Mouse (Mus musculus): ENCODE data around the gene 2610021A01Rik. TPM values are rescaled to one million over a fixed set of nuclear protein-coding genes. Genes with fewer than 3 reads are reported as not detected.
A peak's percentile ranks its signal among the peaks of the same experiment; 100 is the strongest.
"Not testable (repeated sequence)": the region's sequence is repeated elsewhere in the genome, so short reads cannot be mapped to it uniquely, and the experiment has no call there.

Gene 2610021A01Rik
- total RNA-seq (2021): 10 to 100 TPM in 1 of 2 experiments, 1 to 10 TPM in 1; 8.5 to 10.2 TPM
- long read RNA-seq, experiment 1, partial matches to known transcripts: 0 of 1 reads
- long read RNA-seq, experiment 1, other reads (novel, unspliced or antisense): 1 of 1 reads
- long read RNA-seq, experiment 2, partial matches to known transcripts: 0 of 2 reads
- long read RNA-seq, experiment 2, other reads (novel, unspliced or antisense): 1 of 2 reads

GRCm38 (mm10) chr7:41599034-41599813 is at the start of gene 2610021A01Rik:
TSS of gene 2610021A01Rik (plus strand) at chr7:41599230.
- DNase-seq: peak; percentile 78 to 82
- intact Hi-C loops (cut with DNase I): loop anchor here (5.0 to 10.0 kb wide), 2 partner anchors 97 to 204 kb away; partner anchors contain the start of gene AI987944

GRCm38 (mm10) chr7:41560681-41561080 is 38.3 kb upstream of the 2610021A01Rik start:
- intact Hi-C loops (cut with DNase I): no loop called here

GRCm38 (mm10) chr7:41573562-41573961 is 25.5 kb upstream of the 2610021A01Rik start, which contains the start of gene Gm6871:
TSS of gene Gm6871 (minus strand) at chr7:41573662.
- intact Hi-C loops (cut with DNase I); DNase-seq: not testable (repeated sequence)

More at GRCm38 (mm10) chr7:41560681-41561080, 38.3 kb upstream of the 2610021A01Rik start:
- no peak for DNase-seq

GRCm38 (mm10) chr7:41577956-41578355 is 21.1 kb upstream of the 2610021A01Rik start:
- intact Hi-C loops (cut with DNase I): no loop called here
- no peak for DNase-seq

- intact Hi-C loops (cut with DNase I): no loop called here
- no peak for DNase-seq
These were observed 17.0 kb upstream of the 2610021A01Rik start for GRCm38 (mm10) chr7:41582028-41582427.

GRCm38 (mm10) chr7:41587831-41588230 is 11.2 kb upstream of the 2610021A01Rik start:
- intact Hi-C loops (cut with DNase I); DNase-seq: not testable (repeated sequence)

- intact Hi-C loops (cut with DNase I): loop anchor here (5.0 to 10.0 kb wide), 2 partner anchors 96 to 204 kb away; partner anchors contain the start of gene AI987944
These were observed 415 bp upstream of the 2610021A01Rik start for GRCm38 (mm10) chr7:41598615-41599014.

GRCm38 (mm10) chr7:41599932-41600548 is 1.0 kb downstream of the 2610021A01Rik start:
- no peak for DNase-seq
- intact Hi-C loops (cut with DNase I): loop anchor here (5.0 to 10.0 kb wide), 2 partner anchors 98 to 205 kb away; partner anchors contain the start of gene AI987944

More at GRCm38 (mm10) chr7:41598615-41599014, 415 bp upstream of the 2610021A01Rik start:
- DNase-seq: no peak

GRCm38 (mm10) chr7:41611654-41612053 is 12.6 kb downstream of the 2610021A01Rik start:
- no peak for DNase-seq
- intact Hi-C loops (cut with DNase I): loop anchor here (2.0 kb wide), 1 partner anchor 19 kb away; no protein-coding TSS in a partner anchor

GRCm38 (mm10) chr7:41616241-41616640 is 17.2 kb downstream of the 2610021A01Rik start:
- DNase-seq; intact Hi-C loops (cut with DNase I): not testable (repeated sequence)

- intact Hi-C loops (cut with DNase I): loop anchor here (2.0 to 10.0 kb wide), 2 partner anchors 132 to 238 kb away; partner anchors contain the start of gene AI987944
- DNase-seq: peak; percentile 86 to 90
These were observed 33.6 kb downstream of the 2610021A01Rik start, which contains the start of gene Zfp788 for GRCm38 (mm10) chr7:41632409-41633220. TSS of gene Zfp788 (plus strand) at chr7:41633203.

GRCm38 (mm10) chr7:41633221-41633984 is 34.4 kb downstream of the 2610021A01Rik start:
- intact Hi-C loops (cut with DNase I): loop anchor here (2.0 to 10.0 kb wide), 2 partner anchors 133 to 239 kb away; partner anchors contain the start of gene AI987944
- DNase-seq: peak; percentile 86 to 91

- intact Hi-C loops (cut with DNase I); DNase-seq: not testable (repeated sequence)
These were observed 75.3 kb downstream of the 2610021A01Rik start for GRCm38 (mm10) chr7:41674326-41674725.

Other genes starting within 250 kb of the 2610021A01Rik start
- 10 to 100 TPM in 1 of 2 experiments, 1 to 10 TPM in 1; 9.5 to 10.4 TPM for gene AI987944, start 205.9 kb upstream of the 2610021A01Rik start, total RNA-seq (2021)
- gene Vmn2r57, start 150.5 kb upstream of the 2610021A01Rik start, total RNA-seq (2021): under 1 TPM; 0.17 to 0.18 TPM
- not detected for gene Gm20449, start 99.8 kb upstream of the 2610021A01Rik start, total RNA-seq (2021)
- gene AW146154, start 99.3 kb upstream of the 2610021A01Rik start, total RNA-seq (2021): 1 to 10 TPM; 2.7 to 3.4 TPM
- gene Gm6871, start 25.6 kb upstream of the 2610021A01Rik start, total RNA-seq (2021): not detected
- 1 to 10 TPM; 7.1 to 9.4 TPM for gene Zfp788, start 34.0 kb downstream of the 2610021A01Rik start, total RNA-seq (2021)

Measured in gastrocnemius, postnatal 36 days (tissue).